Mouse (Mus musculus) megakaryocyte, embryonic 14.5 days (primary cell): ENCODE measurements around the gene Pbx4.

ENCODE experiments used
- FLI1 ChIP-seq: IDR thresholded peaks from 2 replicates; pipeline ENCODE4 v1.6.1; 2012; ENCODE audit warnings: low read length, inconsistent platforms, mixed read lengths
- GATA1 ChIP-seq: IDR thresholded peaks from 3 replicates; pipeline ENCODE4 v1.6.1; 2012; ENCODE audit warnings: mixed read lengths, low read length, inconsistent platforms, borderline replicate concordance

DNA sequence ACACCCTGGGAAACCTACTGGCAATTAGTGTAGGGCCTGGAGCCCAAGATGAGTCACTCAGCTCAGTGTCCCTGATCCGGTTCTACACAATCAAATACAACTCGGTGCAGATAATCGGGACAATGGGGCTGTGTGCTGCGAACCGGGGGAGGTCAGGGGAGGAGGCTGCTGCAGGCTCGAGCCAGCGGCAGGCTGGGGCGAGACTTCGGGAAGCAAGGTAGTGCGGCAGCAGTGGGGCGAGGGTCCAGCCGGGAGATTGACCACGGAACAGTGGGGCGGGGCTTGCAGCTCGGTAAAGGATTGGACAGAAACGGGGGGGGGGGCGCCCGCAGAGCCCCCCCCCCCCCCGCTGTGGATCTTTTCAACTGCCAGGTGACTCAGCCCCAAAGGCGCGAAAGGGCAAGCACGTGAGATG lies 10.3 kb upstream of the Pbx4 start:
- TF ChIP-seq GATA1 (no peak), FLI1 (no peak)
